Mouse (Mus musculus): ENCODE data around the gene Ptprj. TPM values are rescaled to one million over a fixed set of nuclear protein-coding genes. Genes with fewer than 3 reads are reported as not detected.

Ptprj gene
- polyA plus RNA-seq, 1 experiment, result 23.2 TPM

DNA sequence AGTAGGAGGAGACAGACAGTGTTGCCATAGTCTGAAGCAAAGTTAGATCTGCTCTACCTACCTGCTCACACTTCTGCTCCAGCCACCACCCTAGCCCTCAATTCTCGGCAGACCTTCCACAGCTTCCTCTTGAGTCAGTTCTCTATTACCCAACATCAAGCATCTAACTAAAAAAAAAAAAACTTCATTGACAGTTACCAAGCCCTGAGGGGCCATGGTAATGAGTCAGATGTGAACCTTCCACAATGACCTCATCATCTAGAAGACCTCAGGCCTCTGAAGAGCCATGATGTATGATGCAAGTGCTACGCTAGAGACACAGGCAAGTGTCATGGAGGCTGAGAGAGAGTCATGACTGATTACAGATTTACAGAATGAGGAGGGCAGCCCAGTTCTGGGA lies 37.8 kb downstream of the Ptprj start:
- Histone ChIP-seq H3K27ac (ENCODE audit: insufficient read depth, low read depth, low read length) (no peak overlapping the region), H3K4me1 (ENCODE audit: control insufficient read depth, insufficient read depth, low read length) (peaks cover 48% of the 10 kb centered on the region), H3K4me3 (ENCODE audit: insufficient read depth, low read depth, low read length) (no peak overlapping the region), H3K27me3 (replicated peaks; ENCODE audit: control insufficient read depth, insufficient read depth, low read length) (no peaks in the 10 kb centered on the region), H3K36me3 (ENCODE audit: control insufficient read depth, insufficient read depth, low read length) (no peaks in the 10 kb centered on the region)
- no peak for DNase-seq
- TF ChIP-seq POLR2A (IDR thresholded peaks at IDR 0.05; ENCODE audit: low read depth, low read length), result no peak
- TF ChIP-seq CTCF (conservative IDR thresholded peaks at IDR 0.05; ENCODE audit: insufficient read depth, insufficient read length, low read depth, low read length), result no peak
- 81% methylated on average over 2 of the region's 2 CpGs for WGBS

DNA sequence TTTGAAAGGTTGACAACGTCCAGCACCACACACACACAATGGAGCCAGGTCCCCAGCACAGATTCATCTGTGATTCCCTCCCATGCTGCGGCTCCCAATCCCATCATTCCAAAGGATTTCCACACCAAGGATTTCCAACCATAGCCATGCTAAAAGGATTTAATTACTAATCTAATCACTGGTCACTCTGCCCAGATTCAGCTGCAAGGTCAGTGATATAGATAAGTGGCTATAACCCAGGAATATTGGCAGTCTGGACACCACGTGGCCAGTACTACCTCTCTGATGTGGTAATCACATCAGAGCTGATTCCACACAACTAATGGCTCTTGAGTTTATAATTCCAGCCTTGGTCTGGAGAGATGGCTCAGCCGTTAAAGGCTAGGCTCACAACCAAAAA lies 41.2 kb downstream of the Ptprj start:
- no peak for DNase-seq
- no peak for TF ChIP-seq POLR2A (IDR thresholded peaks at IDR 0.05; ENCODE audit: low read depth, low read length)
- no peak for TF ChIP-seq CTCF (conservative IDR thresholded peaks at IDR 0.05; ENCODE audit: insufficient read depth, insufficient read length, low read depth, low read length)
- H3K27me3 ChIP-seq (replicated peaks; ENCODE audit: control insufficient read depth, insufficient read depth, low read length), result no peaks in the 10 kb centered on the region
- no peaks in the 10 kb centered on the region for H3K36me3 ChIP-seq (ENCODE audit: control insufficient read depth, insufficient read depth, low read length)
- 80% methylated on average over 4 of the region's 4 CpGs for WGBS
- H3K27ac ChIP-seq (ENCODE audit: insufficient read depth, low read depth, low read length), result no peak overlapping the region
- H3K4me3 ChIP-seq (ENCODE audit: insufficient read depth, low read depth, low read length), result no peak overlapping the region
- peaks cover 34% of the 10 kb centered on the region for H3K4me1 ChIP-seq (ENCODE audit: control insufficient read depth, insufficient read depth, low read length)

DNA sequence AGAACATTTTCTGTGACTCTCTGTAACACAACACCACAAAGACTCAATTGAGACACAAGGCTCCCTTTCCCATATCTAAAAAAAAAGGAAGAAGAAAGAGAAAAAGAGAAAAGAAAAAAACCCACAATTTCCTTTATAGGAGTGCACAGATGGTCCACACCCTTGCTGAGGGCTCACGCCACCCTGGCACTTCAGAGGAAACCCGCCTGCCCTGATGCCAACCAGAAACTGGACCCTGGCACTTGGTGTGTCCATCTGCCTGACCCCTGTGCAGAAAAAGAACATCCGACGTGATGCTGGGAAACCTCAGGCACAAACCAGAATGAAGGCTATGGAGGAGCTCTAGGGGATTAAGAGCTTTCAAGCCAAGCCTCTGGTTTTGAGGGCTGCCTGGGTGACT lies 43.2 kb downstream of the Ptprj start:
- Histone ChIP-seq H3K4me1 (ENCODE audit: control insufficient read depth, insufficient read depth, low read length) (peaks cover 28% of the 10 kb centered on the region), H3K36me3 (ENCODE audit: control insufficient read depth, insufficient read depth, low read length) (no peaks in the 10 kb centered on the region), H3K27ac (ENCODE audit: insufficient read depth, low read depth, low read length) (no peak overlapping the region), H3K4me3 (ENCODE audit: insufficient read depth, low read depth, low read length) (no peak overlapping the region), H3K27me3 (replicated peaks; ENCODE audit: control insufficient read depth, insufficient read depth, low read length) (no peaks in the 10 kb centered on the region)
- WGBS, result 47% methylated on average over 4 of the region's 4 CpGs
- no peak for TF ChIP-seq POLR2A (IDR thresholded peaks at IDR 0.05; ENCODE audit: low read depth, low read length)
- TF ChIP-seq CTCF (conservative IDR thresholded peaks at IDR 0.05; ENCODE audit: insufficient read depth, insufficient read length, low read depth, low read length), result no peak
- no peak for DNase-seq

DNA sequence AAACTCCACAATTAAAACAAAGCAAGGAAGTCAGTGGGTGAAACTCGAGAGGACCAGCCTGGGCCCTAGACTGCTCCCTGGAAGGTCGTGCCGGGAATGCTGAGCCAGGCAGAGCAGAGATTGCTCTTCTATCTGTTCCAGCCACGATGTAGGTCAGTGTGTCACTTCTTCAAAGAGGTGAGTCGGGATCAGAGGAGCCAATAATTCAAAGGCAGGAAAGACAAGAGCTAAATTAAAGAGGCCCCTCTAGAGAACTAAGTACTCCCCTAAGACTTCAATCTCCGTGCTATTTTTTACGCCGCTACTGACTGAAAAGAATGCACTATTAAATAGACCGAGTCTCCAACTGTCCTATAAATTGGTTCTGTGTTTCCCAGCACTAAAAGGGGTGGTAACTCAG lies 43.9 kb downstream of the Ptprj start:
- Histone ChIP-seq H3K36me3 (ENCODE audit: control insufficient read depth, insufficient read depth, low read length) (no peaks in the 10 kb centered on the region), H3K4me1 (ENCODE audit: control insufficient read depth, insufficient read depth, low read length) (peaks cover 29% of the 10 kb centered on the region), H3K4me3 (ENCODE audit: insufficient read depth, low read depth, low read length) (no peak overlapping the region), H3K27me3 (replicated peaks; ENCODE audit: control insufficient read depth, insufficient read depth, low read length) (no peaks in the 10 kb centered on the region), H3K27ac (ENCODE audit: insufficient read depth, low read depth, low read length) (no peak overlapping the region)
- TF ChIP-seq CTCF (conservative IDR thresholded peaks at IDR 0.05; ENCODE audit: insufficient read depth, insufficient read length, low read depth, low read length) (no peak), POLR2A (IDR thresholded peaks at IDR 0.05; ENCODE audit: low read depth, low read length) (no peak)
- no peak for DNase-seq
- WGBS, result 35% methylated on average over 9 of the region's 9 CpGs

DNA sequence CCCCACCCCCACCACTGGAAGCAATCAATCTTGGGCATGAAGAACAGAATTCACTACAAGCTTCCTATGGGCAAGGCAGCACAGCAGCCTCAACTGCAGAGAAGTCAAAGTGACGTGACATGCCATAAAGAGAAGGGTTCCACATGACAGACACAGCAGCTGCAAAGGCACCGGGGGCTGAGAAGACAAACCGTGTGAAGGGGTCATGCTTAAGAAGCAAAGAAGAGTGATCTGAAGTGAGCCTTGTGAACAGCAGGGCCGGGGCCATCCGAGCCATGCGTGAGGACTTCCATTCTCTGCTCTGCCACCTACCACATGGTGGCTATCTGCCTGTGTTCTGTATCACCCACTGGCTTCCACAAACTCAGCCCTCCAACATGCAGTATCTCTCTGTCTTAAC lies 45.7 kb downstream of the Ptprj start:
- H3K27me3 ChIP-seq (replicated peaks; ENCODE audit: control insufficient read depth, insufficient read depth, low read length), result no peaks in the 10 kb centered on the region
- 59% methylated on average over 6 of the region's 6 CpGs for WGBS
- no peak overlapping the region for H3K27ac ChIP-seq (ENCODE audit: insufficient read depth, low read depth, low read length)
- H3K36me3 ChIP-seq (ENCODE audit: control insufficient read depth, insufficient read depth, low read length), result no peaks in the 10 kb centered on the region
- TF ChIP-seq POLR2A (IDR thresholded peaks at IDR 0.05; ENCODE audit: low read depth, low read length), result no peak
- TF ChIP-seq CTCF (conservative IDR thresholded peaks at IDR 0.05; ENCODE audit: insufficient read depth, insufficient read length, low read depth, low read length), result no peak
- H3K4me1 ChIP-seq (ENCODE audit: control insufficient read depth, insufficient read depth, low read length), result peaks cover 35% of the 10 kb centered on the region
- no peak for DNase-seq
- no peak overlapping the region for H3K4me3 ChIP-seq (ENCODE audit: insufficient read depth, low read depth, low read length)

DNA sequence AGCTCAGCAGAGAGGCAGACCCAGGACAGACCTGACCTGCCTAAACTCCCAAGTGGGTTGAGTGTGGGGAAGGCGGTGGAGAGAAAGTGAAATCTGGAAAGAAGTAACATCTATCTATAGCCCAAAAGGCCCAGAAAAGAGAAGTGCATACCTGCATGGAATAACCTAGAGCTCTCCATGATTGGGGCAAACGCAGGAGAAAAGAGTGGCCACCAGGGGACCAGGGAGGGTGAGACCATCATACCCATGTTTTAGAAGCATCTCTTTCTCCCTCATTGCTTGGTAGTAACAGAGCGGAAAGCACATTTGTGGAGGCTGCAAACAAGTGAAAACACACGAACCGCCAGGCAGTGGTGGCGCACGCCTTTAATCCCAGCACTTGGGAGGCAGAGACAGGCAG lies 46.5 kb downstream of the Ptprj start:
- H3K27me3 ChIP-seq (replicated peaks; ENCODE audit: control insufficient read depth, insufficient read depth, low read length), result no peaks in the 10 kb centered on the region
- TF ChIP-seq POLR2A (IDR thresholded peaks at IDR 0.05; ENCODE audit: low read depth, low read length) (no peak), CTCF (conservative IDR thresholded peaks at IDR 0.05; ENCODE audit: insufficient read depth, insufficient read length, low read depth, low read length) (no peak)
- H3K27ac ChIP-seq (ENCODE audit: insufficient read depth, low read depth, low read length), result no peak overlapping the region
- peaks cover 31% of the 10 kb centered on the region for H3K4me1 ChIP-seq (ENCODE audit: control insufficient read depth, insufficient read depth, low read length)
- 93% methylated on average over 7 of the region's 7 CpGs for WGBS
- no peak overlapping the region for H3K4me3 ChIP-seq (ENCODE audit: insufficient read depth, low read depth, low read length)
- H3K36me3 ChIP-seq (ENCODE audit: control insufficient read depth, insufficient read depth, low read length), result no peaks in the 10 kb centered on the region
- DNase-seq, result no peak

DNA sequence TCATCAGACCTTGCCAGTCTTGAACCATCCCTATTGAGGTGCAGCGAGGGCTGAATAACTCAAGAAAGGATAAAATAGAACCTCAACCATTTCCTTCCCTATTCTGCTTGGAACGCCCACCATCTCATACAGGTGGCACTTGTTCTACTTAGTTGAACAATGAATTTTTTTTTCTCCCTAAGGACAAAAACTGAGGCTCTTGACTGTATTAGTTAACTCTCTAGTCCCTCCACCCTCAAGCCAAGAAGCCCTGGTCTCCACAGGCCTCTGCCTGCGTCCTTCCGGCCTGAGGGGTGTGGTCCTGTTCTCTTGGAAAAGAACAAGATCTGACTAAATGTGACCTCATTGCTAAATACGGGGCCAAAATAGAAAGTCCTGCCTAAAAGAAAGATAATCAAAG lies 48.4 kb downstream of the Ptprj start:
- DNase-seq, result no peak
- Histone ChIP-seq H3K4me1 (ENCODE audit: control insufficient read depth, insufficient read depth, low read length) (peaks cover 25% of the 10 kb centered on the region), H3K4me3 (ENCODE audit: insufficient read depth, low read depth, low read length) (no peak overlapping the region), H3K36me3 (ENCODE audit: control insufficient read depth, insufficient read depth, low read length) (no peaks in the 10 kb centered on the region), H3K27ac (ENCODE audit: insufficient read depth, low read depth, low read length) (no peak overlapping the region), H3K27me3 (replicated peaks; ENCODE audit: control insufficient read depth, insufficient read depth, low read length) (no peaks in the 10 kb centered on the region)
- WGBS, result 80% methylated on average over 5 of the region's 5 CpGs
- TF ChIP-seq CTCF (conservative IDR thresholded peaks at IDR 0.05; ENCODE audit: insufficient read depth, insufficient read length, low read depth, low read length) (no peak), POLR2A (IDR thresholded peaks at IDR 0.05; ENCODE audit: low read depth, low read length) (no peak)

DNA sequence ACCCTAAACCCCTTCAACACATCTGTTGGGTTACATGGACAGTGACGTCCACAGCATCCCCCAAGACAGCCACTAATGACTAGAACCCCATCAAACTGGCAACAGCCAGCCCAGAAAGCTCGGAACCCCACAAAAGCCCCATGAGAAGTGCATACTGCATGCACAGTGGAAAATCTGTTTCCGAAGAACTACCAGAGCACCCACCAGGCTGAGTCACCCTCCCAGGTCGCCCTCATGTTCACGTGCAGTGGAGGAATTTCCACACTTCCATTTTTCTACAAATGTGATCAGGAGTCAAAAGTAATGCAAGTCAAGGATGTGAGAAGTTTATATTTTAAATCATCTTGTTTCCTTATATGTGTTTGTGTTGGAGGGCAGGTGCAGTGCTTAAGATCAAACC lies 52.3 kb downstream of the Ptprj start:
- WGBS, result 84% methylated on average over 5 of the region's 5 CpGs
- Histone ChIP-seq H3K27me3 (replicated peaks; ENCODE audit: control insufficient read depth, insufficient read depth, low read length) (no peaks in the 10 kb centered on the region), H3K4me3 (ENCODE audit: insufficient read depth, low read depth, low read length) (no peak overlapping the region), H3K4me1 (ENCODE audit: control insufficient read depth, insufficient read depth, low read length) (peaks cover 12% of the 10 kb centered on the region), H3K27ac (ENCODE audit: insufficient read depth, low read depth, low read length) (no peak overlapping the region), H3K36me3 (ENCODE audit: control insufficient read depth, insufficient read depth, low read length) (no peaks in the 10 kb centered on the region)
- TF ChIP-seq POLR2A (IDR thresholded peaks at IDR 0.05; ENCODE audit: low read depth, low read length) (no peak), CTCF (conservative IDR thresholded peaks at IDR 0.05; ENCODE audit: insufficient read depth, insufficient read length, low read depth, low read length) (no peak)
- DNase-seq, result no peak

Data from kidney, adult 2 months (tissue).